Mouse (Mus musculus) embryonic facial prominence, embryonic 11.5 days (tissue): ENCODE data around the gene Phykpl. TPM values are rescaled to one million over a fixed set of nuclear protein-coding genes. Genes with fewer than 3 reads are reported as not detected.

Source experiments
- ATAC-seq: fragments of 200-750 bp; cut with Nextera tagmentation; replicated peaks from 2 replicates; pipeline ENCODE4 v1.8.0; 2017; ENCODE audit warnings: low read depth; ENCODE audit not compliant: insufficient number of reproducible peaks, low FRiP score, low TSS enrichment
- DNase-seq: peaks from one replicate; pipeline ENCODE4 v3.0.0-alpha.2; 2015; ENCODE audit warnings: low spot score
- H3K27ac ChIP-seq: fragments of 300-500 bp; sonication (generic); replicated peaks from 2 replicates; pipeline ENCODE4 v1.5.1; 2014; ENCODE audit warnings: mild to moderate bottlenecking, low read depth, low read length, control low read depth
- H3K27me3 ChIP-seq: fragments of 300-500 bp; sonication (generic); 2 replicates; pipeline ENCODE4 v1.6.1; 2014; ENCODE audit warnings: mild to moderate bottlenecking, low read length, moderate library complexity, mixed read lengths; ENCODE audit not compliant: control insufficient read depth, insufficient read depth
- H3K36me3 ChIP-seq: fragments of 300-500 bp; sonication (generic); replicated peaks from 2 replicates; pipeline ENCODE4 v1.6.1; 2014; ENCODE audit warnings: low read depth, mild to moderate bottlenecking, low read length, moderate library complexity, mixed read lengths; ENCODE audit not compliant: control insufficient read depth, insufficient read depth
- H3K4me1 ChIP-seq: fragments of 300-500 bp; sonication (generic); 2 replicates; pipeline ENCODE4 v1.6.1; 2014; ENCODE audit warnings: low read length, mixed read lengths; ENCODE audit not compliant: control insufficient read depth, insufficient read depth
- H3K4me2 ChIP-seq: fragments of 300-500 bp; sonication (generic); 2 replicates; pipeline ENCODE4 v1.6.1; 2014; ENCODE audit warnings: low read depth, mild to moderate bottlenecking, control low read depth, low read length, moderate library complexity
- H3K4me3 ChIP-seq: fragments of 300-500 bp; sonication (generic); 2 replicates; pipeline ENCODE4 v1.5.1; 2014; ENCODE audit warnings: low read depth, low read length, control low read depth
- H3K9ac ChIP-seq: fragments of 300-500 bp; sonication (generic); replicated peaks from 2 replicates; pipeline ENCODE4 v1.6.1; 2014; ENCODE audit warnings: mild to moderate bottlenecking, control low read depth, low read length
- H3K9me3 ChIP-seq: fragments of 300-500 bp; sonication (generic); replicated peaks from 2 replicates; pipeline ENCODE4 v1.6.1; 2016; ENCODE audit warnings: mild to moderate bottlenecking, low read length, inconsistent platforms, mixed read lengths; ENCODE audit not compliant: control insufficient read depth
- WGBS: fragments of 180-500 bp; shearing (Covaris S2); extraction: QIAGEN DNeasy Blood & Tissue Kit; methylation state at CpG from one replicate; pipeline ENCODE4 v1.1.7; 2014; 5-methylcytosine and 5-hydroxymethylcytosine counted together
- polyA plus RNA-seq: library from polyadenylated mRNA; unstranded; fragments of >200 nt; fragmentation: Nextera tagmentation; extraction: Ambion mirVana; gene quantifications from 2 replicates; pipeline ENCODE4 v1.2.1, GENCODE M21; 2014

Gene Phykpl
- polyA plus RNA-seq, 1 experiment from 2014 or later = 8.7 TPM

DNA sequence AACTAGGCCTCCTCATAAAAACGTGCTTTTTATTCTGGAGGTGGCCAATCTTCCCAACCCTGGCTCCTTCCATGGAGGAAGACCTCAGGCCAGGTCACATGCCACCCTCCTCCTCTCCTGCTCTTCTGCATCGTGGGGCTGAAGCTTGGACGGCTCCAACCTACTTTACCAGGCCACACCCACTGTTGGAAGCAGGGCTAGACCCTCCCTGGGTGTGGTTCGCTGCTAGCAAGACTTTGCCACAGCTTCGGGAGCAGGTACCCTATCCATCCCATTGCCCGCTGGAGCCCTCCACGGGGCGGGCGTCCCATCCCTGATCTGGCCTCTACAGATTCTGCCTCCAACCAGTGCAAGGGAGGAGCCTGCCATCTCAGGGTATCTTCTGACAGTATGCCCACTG lies 58.6 kb downstream of the Phykpl start:
- Histone ChIP-seq H3K9me3 (no peaks in the 10 kb centered on the region), H3K4me3 (no peak overlapping the region), H3K36me3 (no peaks in the 10 kb centered on the region), H3K4me1 (no peaks in the 10 kb centered on the region), H3K4me2 (no peak overlapping the region), H3K9ac (no peak overlapping the region), H3K27me3 (no peaks in the 10 kb centered on the region), H3K27ac (no peak overlapping the region)
- ATAC-seq = no peak
- DNase-seq = no peak
- 77% methylated on average over 9 of the region's 9 CpGs for WGBS

DNA sequence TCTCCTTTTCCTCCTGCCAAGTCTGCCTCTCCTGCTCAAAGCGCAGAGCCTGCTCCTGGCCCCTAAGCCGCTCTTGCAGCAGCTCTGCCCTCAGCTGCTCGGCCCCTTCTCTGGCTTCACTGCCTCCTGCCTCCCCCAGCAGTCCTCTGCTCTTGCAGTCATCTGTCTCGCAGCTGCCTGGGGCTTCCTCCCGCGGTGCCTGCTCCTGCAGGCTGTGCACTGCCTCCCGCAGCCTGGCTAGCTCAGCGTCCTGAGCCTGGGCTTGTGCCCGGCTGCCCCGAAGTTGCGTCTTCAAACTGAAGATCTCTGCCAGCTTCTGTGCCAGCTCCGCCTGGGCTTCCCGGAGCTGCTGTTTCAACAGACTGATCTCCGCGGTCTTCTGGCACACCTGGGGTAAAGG lies 59.2 kb downstream of the Phykpl start:
- no peaks in the 10 kb centered on the region for H3K36me3 ChIP-seq

GRCm38 (mm10) chr11:51644217-51644616 lies 59.7 kb downstream of the Phykpl start:
- WGBS = 73% methylated on average over 16 of the region's 16 CpGs
- no peak overlapping the region for H3K9ac ChIP-seq

More for the DNA sequence above, 59.2 kb downstream of the Phykpl start:
- no peaks in the 10 kb centered on the region for H3K9me3 ChIP-seq
- ATAC-seq = no peak
- no peaks in the 10 kb centered on the region for H3K27me3 ChIP-seq
- H3K4me3 ChIP-seq = no peak overlapping the region
- H3K4me1 ChIP-seq = no peaks in the 10 kb centered on the region; the same call in 1 of the 2 replicates
- H3K4me2 ChIP-seq = no peak overlapping the region; the same call in 1 of the 2 replicates
- no peak overlapping the region for H3K27ac ChIP-seq
- H3K9ac ChIP-seq = no peak overlapping the region; the same call in 1 of the 2 replicates
- WGBS = 41% methylated on average over 15 of the region's 15 CpGs
- DNase-seq = no peak

GRCm38 (mm10) chr11:51645293-51645692 lies 60.7 kb downstream of the Phykpl start:
- Histone ChIP-seq H3K27ac (no peak overlapping the region; the same call in 1 of the 2 replicates), H3K4me3 (no peak overlapping the region), H3K9me3 (no peaks in the 10 kb centered on the region), H3K4me1 (peaks cover 5% of the 10 kb centered on the region), H3K9ac (no peak overlapping the region), H3K27me3 (peaks cover 4% of the 10 kb centered on the region), H3K36me3 (no peaks in the 10 kb centered on the region), H3K4me2 (no peak overlapping the region)
- WGBS = 91% methylated on average over 13 of the region's 13 CpGs
- ATAC-seq = no peak
- no peak for DNase-seq

More at GRCm38 (mm10) chr11:51644217-51644616, 59.7 kb downstream of the Phykpl start:
- DNase-seq (no peak), ATAC-seq (no peak)
- Histone ChIP-seq H3K4me1 (peaks cover 5% of the 10 kb centered on the region; the same call in 1 of the 2 replicates), H3K27me3 (no peaks in the 10 kb centered on the region), H3K9me3 (no peaks in the 10 kb centered on the region), H3K4me3 (no peak overlapping the region), H3K27ac (no peak overlapping the region), H3K36me3 (no peaks in the 10 kb centered on the region), H3K4me2 (no peak overlapping the region; the same call in 1 of the 2 replicates)

- Histone ChIP-seq H3K4me3 (no peak overlapping the region), H3K36me3 (no peaks in the 10 kb centered on the region), H3K27me3 (peaks cover 4% of the 10 kb centered on the region), H3K27ac (no peak overlapping the region), H3K9me3 (no peaks in the 10 kb centered on the region), H3K4me2 (no peak overlapping the region), H3K4me1 (peaks cover 5% of the 10 kb centered on the region), H3K9ac (no peak overlapping the region)
- WGBS = 67% methylated on average over 7 of the region's 7 CpGs
- no peak for ATAC-seq
- no peak for DNase-seq
These were observed 61.7 kb downstream of the Phykpl start for GRCm38 (mm10) chr11:51646245-51646644.

DNA sequence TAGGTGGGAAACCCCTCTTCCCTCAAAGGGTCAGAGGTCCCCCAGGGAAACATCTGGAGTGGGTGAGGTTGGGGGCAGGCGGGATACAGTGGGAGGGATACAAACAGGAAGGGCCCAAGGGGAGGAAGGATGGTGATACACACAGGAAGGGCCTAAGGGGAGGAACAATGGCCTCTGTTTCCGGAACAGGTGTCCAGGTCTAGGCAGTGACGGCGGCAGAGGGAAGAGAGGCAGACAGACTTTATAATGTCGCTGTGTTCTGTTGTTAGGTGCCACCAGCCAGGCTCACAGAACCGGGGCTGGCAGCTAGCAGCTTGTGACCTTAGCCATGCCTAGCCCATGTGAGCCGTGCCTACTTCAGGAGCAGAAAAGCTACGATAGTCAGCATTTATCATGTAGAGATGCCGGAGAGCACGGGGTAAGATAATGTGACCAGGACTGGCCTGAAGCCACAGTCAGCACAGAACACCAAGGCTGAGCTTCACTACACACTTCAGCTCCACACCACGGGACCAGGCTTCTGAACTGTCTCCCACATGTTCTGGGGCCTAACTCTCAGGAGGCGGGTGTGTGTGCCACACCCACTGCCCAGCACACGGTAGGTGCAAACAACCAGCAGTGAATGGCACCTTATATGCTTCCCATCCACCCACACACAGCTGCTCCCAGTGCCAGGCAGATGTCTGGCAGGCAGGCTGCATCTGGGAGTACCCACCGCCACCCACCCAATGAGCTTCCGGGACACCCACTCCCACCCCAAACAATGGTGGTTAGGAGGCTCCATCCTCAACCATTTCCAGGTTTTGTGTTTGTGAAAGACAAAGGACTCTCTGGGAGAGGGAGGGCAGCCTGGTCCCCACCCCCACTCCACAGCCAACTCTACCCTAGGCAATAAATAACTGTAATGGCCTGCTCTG lies 62.5 kb downstream of the Phykpl start:
- Histone ChIP-seq H3K4me2 (no peak overlapping the region), H3K4me1 (peaks cover 5% of the 10 kb centered on the region), H3K36me3 (no peaks in the 10 kb centered on the region), H3K27me3 (peaks cover 4% of the 10 kb centered on the region), H3K9me3 (no peaks in the 10 kb centered on the region), H3K4me3 (no peak overlapping the region), H3K27ac (peak overlapping the region; percentile 25; the same call in 1 of the 2 replicates), H3K9ac (no peak overlapping the region)
- no peak for DNase-seq
- WGBS = 77% methylated on average over 14 of the region's 15 CpGs
- ATAC-seq = no peak

DNA sequence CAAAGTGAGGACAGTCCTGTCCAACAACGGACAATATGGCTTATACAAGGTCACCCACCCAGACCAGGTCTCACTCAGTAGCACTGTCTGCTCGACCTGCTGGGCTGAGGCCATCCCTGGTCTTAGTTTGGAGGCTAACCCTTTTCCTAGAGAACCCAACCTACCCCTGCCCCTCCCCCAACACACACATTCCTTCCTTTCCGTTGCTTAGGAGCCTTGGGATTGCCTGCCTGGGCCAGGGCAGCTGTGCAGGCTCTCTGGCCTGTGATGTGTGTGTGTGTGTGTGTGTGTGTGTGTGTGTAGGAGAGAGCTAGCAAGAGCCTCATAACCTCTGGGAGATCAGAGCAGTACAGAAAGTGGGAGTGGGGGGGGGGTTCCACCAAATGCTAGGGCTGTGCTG lies 64.0 kb downstream of the Phykpl start:
- peak overlapping the region; percentile 14; the same call in 1 of the 2 replicates for H3K4me2 ChIP-seq
- H3K9me3 ChIP-seq = no peaks in the 10 kb centered on the region
- H3K9ac ChIP-seq = peak overlapping the region; percentile 18; the same call in 1 of the 2 replicates
- 27% methylated on average over 3 of the region's 3 CpGs for WGBS
- 0 out of 2 replicates have a peak overlapping the region, but pooled peaks have one; percentile 7 for H3K27ac ChIP-seq
- H3K4me1 ChIP-seq = peaks cover 5% of the 10 kb centered on the region
- DNase-seq (peak; percentile 66), ATAC-seq (0 out of 2 replicates have a peak, but pooled peaks have one; percentile 25)
- H3K27me3 ChIP-seq = peaks cover 4% of the 10 kb centered on the region
- H3K4me3 ChIP-seq = no peak overlapping the region
- no peaks in the 10 kb centered on the region for H3K36me3 ChIP-seq
